Mouse (Mus musculus) cerebellum, adult 2 months (tissue): Measurements from ENCODE around the gene Ecm2. TPM values are rescaled to one million over a fixed set of nuclear protein-coding genes. Genes with fewer than 3 reads are reported as not detected.

ENCODE experiments used
- DNase-seq, 2 experiments: peaks; one replicate each; pipeline ENCODE4 v3.0.0; 2021
- H3K27ac ChIP-seq: fragments of 200-500 bp; 2 replicates; pipeline ENCODE4 v1.5.1; 2012; ENCODE audit warnings: low read length, control low read depth, inconsistent platforms; ENCODE audit not compliant: insufficient read depth
- H3K27me3 ChIP-seq: fragments of 200-500 bp; 2 replicates; pipeline ENCODE4 v1.6.1; 2012; ENCODE audit warnings: inconsistent platforms, mild to moderate bottlenecking, low read length, moderate library complexity; ENCODE audit not compliant: control insufficient read depth, insufficient read depth
- H3K4me1 ChIP-seq: fragments of 200-500 bp; 2 replicates; pipeline ENCODE4 v1.6.1; 2011; ENCODE audit warnings: low read length; ENCODE audit not compliant: control insufficient read depth, insufficient read depth
- H3K4me3 ChIP-seq: fragments of 200-500 bp; replicated peaks from 2 replicates; pipeline ENCODE3; 2011; ENCODE audit warnings: mild to moderate bottlenecking, low read depth, low read length, control low read depth; ENCODE audit not compliant: insufficient read depth
- CTCF ChIP-seq: fragments of 200-500 bp; IDR thresholded peaks from 2 replicates; pipeline ENCODE4 v1.5.1; 2011; ENCODE audit warnings: low read depth, mild to moderate bottlenecking, control low read depth, low read length, moderate library complexity, borderline replicate concordance; ENCODE audit not compliant: insufficient read depth
- POLR2A ChIP-seq: fragments of 200-500 bp; IDR thresholded peaks from 2 replicates; pipeline ENCODE4 v1.6.1; 2011; ENCODE audit warnings: low read length, control low read depth, borderline replicate concordance; ENCODE audit not compliant: insufficient read depth
- WGBS: fragments of 180-500 bp; shearing (Covaris S2); methylation state at CpG from one replicate; pipeline ENCODE4 v1.1.7; 2018; 5-methylcytosine and 5-hydroxymethylcytosine counted together
- polyA plus RNA-seq: library from polyadenylated mRNA; depleted of rRNA; stranded (reverse); fragments of >200 nt; gene quantifications from 2 replicates; pipeline ENCODE4 v1.2.3, GENCODE M21; 2012; rRNA removed

Gene Ecm2
- polyA plus RNA-seq = 4.3 and 5.1 TPM in 2 replicates

- 28% methylated on average over 4 of the region's 4 CpGs for WGBS
- H3K27ac ChIP-seq = no peak within 1 kb of the TSS
- no peaks in the 10 kb centered on the region for H3K4me1 ChIP-seq
- no peak within 1 kb of the TSS for H3K4me3 ChIP-seq
- TF ChIP-seq CTCF (no peak), POLR2A (no peak)
- no peak for DNase-seq
- H3K27me3 ChIP-seq = no peaks in the 10 kb centered on the region
These were observed at the start of gene Ecm2 for GRCm38 (mm10) chr13:49504510-49504909. Gene Ecm2, plus strand, starts transcription at chr13:49504810.

GRCm38 (mm10) chr13:49460276-49460675 is 44.3 kb upstream of the Ecm2 start:
- H3K4me3 ChIP-seq = no peak overlapping the region
- peak overlapping the region; percentile 61; the same call in 1 of the 2 replicates for H3K27ac ChIP-seq
- DNase-seq = no peak
- TF ChIP-seq CTCF (no peak), POLR2A (no peak)
- no peaks in the 10 kb centered on the region for H3K4me1 ChIP-seq
- 93% methylated on average over 4 of the region's 4 CpGs for WGBS
- no peaks in the 10 kb centered on the region for H3K27me3 ChIP-seq

GRCm38 (mm10) chr13:49460692-49461414 is 43.8 kb upstream of the Ecm2 start:
- H3K27ac ChIP-seq = no peak overlapping the region; the same call in 1 of the 2 replicates
- DNase-seq = no peak
- TF ChIP-seq CTCF (no peak), POLR2A (no peak)
- H3K27me3 ChIP-seq = no peaks in the 10 kb centered on the region
- H3K4me1 ChIP-seq = no peaks in the 10 kb centered on the region
- 73% methylated on average over 5 of the region's 5 CpGs for WGBS
- no peak overlapping the region for H3K4me3 ChIP-seq

GRCm38 (mm10) chr13:49461458-49462132 is 43.0 kb upstream of the Ecm2 start:
- Histone ChIP-seq H3K27me3 (no peaks in the 10 kb centered on the region), H3K4me3 (no peak overlapping the region), H3K4me1 (no peaks in the 10 kb centered on the region), H3K27ac (no peak overlapping the region)
- TF ChIP-seq CTCF = no peak
- no peak for TF ChIP-seq POLR2A
- 57% methylated on average over 15 of the region's 15 CpGs for WGBS
- DNase-seq = no peak

GRCm38 (mm10) chr13:49462921-49463320 is 41.7 kb upstream of the Ecm2 start:
- no peak for DNase-seq
- no peaks in the 10 kb centered on the region for H3K27me3 ChIP-seq
- TF ChIP-seq CTCF (no peak), POLR2A (no peak)
- WGBS = 95% methylated on average over 2 of the region's 2 CpGs
- H3K4me1 ChIP-seq = no peaks in the 10 kb centered on the region
- no peak overlapping the region for H3K4me3 ChIP-seq
- no peak overlapping the region for H3K27ac ChIP-seq

- WGBS = 91% methylated on average over 4 of the region's 4 CpGs
- H3K4me1 ChIP-seq = no peaks in the 10 kb centered on the region
- DNase-seq = no peak
- H3K4me3 ChIP-seq = no peak overlapping the region
- H3K27ac ChIP-seq = no peak overlapping the region
- TF ChIP-seq POLR2A (no peak), CTCF (no peak)
- H3K27me3 ChIP-seq = no peaks in the 10 kb centered on the region
These were observed 38.7 kb upstream of the Ecm2 start for GRCm38 (mm10) chr13:49465875-49466274.

- 30% methylated on average over 11 of the region's 11 CpGs for WGBS
- H3K27ac ChIP-seq = no peak overlapping the region
- no peaks in the 10 kb centered on the region for H3K4me1 ChIP-seq
- TF ChIP-seq CTCF = no peak
- TF ChIP-seq POLR2A = no peak
- H3K27me3 ChIP-seq = no peaks in the 10 kb centered on the region
- no peak for DNase-seq
- no peak overlapping the region for H3K4me3 ChIP-seq
These were observed 38.1 kb upstream of the Ecm2 start for GRCm38 (mm10) chr13:49466393-49467075.
